Mouse (Mus musculus) layer of hippocampus, adult 11-12 months (tissue): ENCODE results near the gene Tecpr1.

ENCODE experiments used
- DNase-seq: peaks from one replicate; pipeline ENCODE4 v3.0.0; 2022; ENCODE audit warnings: low spot score

Gene Tecpr1

DNA sequence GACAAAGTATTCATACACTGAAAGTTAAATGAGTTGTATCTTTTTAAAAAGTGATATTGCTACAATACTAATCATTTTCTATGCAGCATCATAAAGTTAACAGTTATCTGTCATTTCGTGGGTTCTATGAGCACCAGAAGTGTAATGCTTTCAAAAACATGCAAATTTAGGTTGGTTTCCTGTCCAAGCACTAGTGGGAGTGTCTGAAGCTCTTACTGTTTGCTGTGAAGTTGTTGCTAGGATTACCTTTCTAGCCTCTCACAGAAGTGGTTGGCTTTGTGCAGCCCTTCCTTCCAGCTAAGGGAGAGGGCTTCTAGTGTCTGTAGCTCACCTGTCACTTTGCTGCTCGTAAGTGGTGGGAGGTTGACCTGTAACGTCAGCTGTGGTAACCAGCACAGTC, 57.7 kb downstream of the Tecpr1 start:
- DNase-seq = no peak

DNA sequence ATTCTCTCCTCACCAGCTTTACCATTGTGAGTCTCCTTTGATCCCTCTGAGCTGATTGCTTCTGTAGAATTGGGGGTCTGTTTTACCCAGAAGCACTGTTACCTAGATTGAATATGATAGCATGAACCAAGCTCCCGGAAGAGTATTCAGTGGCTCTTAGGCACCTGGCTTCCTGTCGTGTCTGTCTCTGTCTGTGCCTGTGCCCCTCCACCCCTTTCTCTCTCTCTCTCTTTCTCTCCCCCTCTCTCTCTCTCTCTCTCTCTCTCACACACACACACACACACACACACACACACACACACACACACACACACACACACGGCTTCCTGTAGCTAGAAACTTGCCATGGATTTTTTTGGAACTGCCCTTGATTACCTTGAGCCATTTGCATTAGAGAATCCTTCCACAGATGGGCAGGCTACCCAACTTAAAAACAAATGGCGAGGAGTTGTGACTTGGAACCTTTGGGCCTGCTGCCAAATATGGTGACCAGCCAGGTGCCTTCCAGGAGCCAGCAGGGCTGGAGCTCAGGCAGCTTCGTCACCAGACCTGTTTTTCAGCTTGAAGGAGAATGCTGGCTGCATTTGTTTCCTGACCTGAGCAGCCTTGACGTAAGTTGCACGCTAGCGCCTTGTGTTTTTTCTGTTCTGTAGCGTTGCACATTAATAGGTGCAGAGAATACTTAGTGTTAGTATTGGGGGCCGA, 60.5 kb downstream of the Tecpr1 start:
- no peak for DNase-seq

DNA sequence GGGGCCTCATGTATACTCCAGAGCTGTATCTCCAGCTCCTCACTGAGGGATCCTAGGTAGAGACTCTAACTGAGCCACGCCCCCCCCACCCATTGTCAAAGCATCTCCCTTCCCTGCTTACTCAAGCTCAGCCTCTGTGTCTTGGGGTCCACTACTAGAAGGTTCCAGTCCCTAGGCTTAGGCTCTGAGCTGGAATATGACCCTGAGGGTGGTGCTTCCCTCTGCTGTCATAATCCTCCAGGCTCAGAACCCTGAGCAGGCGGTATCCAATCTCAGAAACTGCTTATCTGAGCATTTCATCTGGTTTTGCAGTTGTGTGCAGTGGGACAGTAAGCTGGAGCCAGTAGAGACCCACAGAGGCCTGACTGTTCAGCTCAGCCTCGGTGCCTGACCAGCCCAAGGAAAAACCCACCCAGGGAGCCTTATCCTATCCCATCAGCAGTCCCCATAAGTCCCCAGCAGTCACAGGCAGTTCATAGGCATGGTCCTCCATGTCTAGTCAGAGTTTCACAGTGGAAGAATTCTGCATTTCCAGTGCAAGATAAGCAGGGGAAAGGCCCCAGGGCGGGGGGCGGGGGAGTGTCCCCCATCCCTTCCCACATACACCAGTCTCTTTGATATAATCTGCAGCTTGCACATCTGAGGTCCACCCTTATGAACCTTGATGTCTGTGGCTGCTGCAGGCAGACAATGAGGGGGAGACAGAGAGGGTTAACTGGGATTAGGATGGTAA, 61.2 kb downstream of the Tecpr1 start:
- DNase-seq = no peak

DNA sequence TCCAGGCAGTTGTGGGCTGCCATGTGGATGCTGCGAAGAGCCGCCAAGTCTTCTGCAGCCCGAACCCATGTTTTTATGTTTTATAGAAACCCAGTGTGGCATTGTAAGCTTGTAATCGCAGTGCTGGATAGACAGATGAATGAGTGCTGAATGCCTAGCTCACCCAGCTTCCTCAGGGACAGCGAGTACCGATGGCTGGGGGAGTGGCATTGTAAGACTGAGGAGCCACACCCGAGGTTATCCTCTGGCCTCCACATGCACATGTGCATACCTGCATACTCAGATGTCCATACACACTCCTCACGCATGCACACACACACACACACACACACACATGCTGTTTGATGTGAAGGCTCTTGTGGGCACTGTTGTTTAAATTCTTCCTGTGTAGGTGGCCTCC, 64.3 kb downstream of the Tecpr1 start:
- DNase-seq = no peak

GRCm38 (mm10) chr5:144158604-144159003, 64.8 kb downstream of the Tecpr1 start:
- peak; percentile 37 for DNase-seq

DNA sequence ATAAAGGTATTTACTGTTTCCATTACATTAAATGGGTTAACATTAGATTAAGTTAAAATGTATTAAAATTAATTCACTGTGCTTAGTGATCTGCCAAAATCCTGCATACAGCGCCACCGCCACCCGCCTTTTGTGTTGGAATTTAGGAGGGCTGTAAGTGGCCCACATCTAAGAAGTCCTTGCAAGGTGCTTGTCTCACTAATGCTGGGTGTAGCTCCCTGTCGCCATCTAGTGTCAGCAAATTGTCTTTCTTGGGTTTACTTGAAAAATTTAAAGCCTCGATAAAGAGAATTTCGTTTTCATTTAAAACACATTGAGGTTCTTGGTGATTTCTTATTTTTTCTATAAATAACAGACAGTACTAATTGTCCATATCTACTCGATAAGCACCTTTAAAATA, 68.9 kb downstream of the Tecpr1 start:
- DNase-seq = peak; percentile 86

- no peak for DNase-seq
Observed at GRCm38 (mm10) chr5:144151270-144151669, 72.1 kb downstream of the Tecpr1 start.

DNA sequence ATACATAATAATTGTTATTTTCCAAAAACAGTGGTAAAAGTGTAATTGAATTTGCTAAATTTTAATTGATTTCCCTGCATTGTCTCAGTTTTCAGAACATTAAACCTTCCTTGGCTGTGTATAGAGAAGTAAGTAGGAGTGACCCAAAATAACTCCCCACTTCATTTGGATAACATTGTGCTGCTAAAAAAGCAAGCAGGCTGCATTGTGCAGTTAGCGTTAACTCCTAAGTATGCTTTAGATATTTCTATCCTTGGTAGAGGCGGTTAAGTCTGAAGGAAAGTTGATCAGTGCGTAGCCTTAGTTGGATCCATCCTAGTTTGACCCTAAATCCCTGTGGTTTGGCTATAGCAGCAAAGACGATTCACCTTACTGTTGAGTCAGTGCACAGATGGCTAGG, 73.9 kb downstream of the Tecpr1 start:
- DNase-seq = no peak

- no peak for DNase-seq
Observed at GRCm38 (mm10) chr5:144146898-144147297, 76.5 kb downstream of the Tecpr1 start.
